Mouse (Mus musculus) liver, embryonic 13.5 days (tissue): ENCODE measurements around the gene Cep41. TPM values are rescaled to one million over a fixed set of nuclear protein-coding genes. Genes with fewer than 3 reads are reported as not detected.

Experiments
- ATAC-seq: fragments of 200-750 bp; cut with Nextera tagmentation; 2 replicates; pipeline ENCODE4 v1.8.0; 2017; ENCODE audit warnings: low read depth, mild to moderate bottlenecking, moderate number of reproducible peaks, moderate library complexity
- DNase-seq: peaks from one replicate; pipeline ENCODE4 v3.0.0; 2022
- H3K27ac ChIP-seq: fragments of 300-500 bp; sonication (generic); 2 replicates; pipeline ENCODE4 v1.5.1; 2015; ENCODE audit warnings: moderate library complexity, mild to moderate bottlenecking, inconsistent platforms
- H3K27me3 ChIP-seq: fragments of 300-500 bp; sonication (generic); 2 replicates; pipeline ENCODE4 v1.6.1; 2015; ENCODE audit warnings: mild to moderate bottlenecking, inconsistent platforms
- H3K36me3 ChIP-seq: fragments of 300-500 bp; sonication (generic); 2 replicates; pipeline ENCODE4 v1.6.1; 2015; ENCODE audit warnings: mild to moderate bottlenecking, inconsistent platforms
- H3K4me1 ChIP-seq: fragments of 300-500 bp; sonication (generic); replicated peaks from 2 replicates; pipeline ENCODE4 v1.6.1; 2015; ENCODE audit warnings: inconsistent platforms
- H3K4me2 ChIP-seq: fragments of 300-500 bp; sonication (generic); 2 replicates; pipeline ENCODE4 v1.6.1; 2015; ENCODE audit warnings: inconsistent platforms, mild to moderate bottlenecking, moderate library complexity
- H3K4me3 ChIP-seq: fragments of 300-500 bp; sonication (generic); replicated peaks from 2 replicates; pipeline ENCODE4 v1.5.1; 2015; ENCODE audit warnings: mild to moderate bottlenecking, inconsistent platforms
- H3K9ac ChIP-seq: fragments of 300-500 bp; sonication (generic); 2 replicates; pipeline ENCODE4 v1.6.1; 2015; ENCODE audit warnings: mild to moderate bottlenecking, inconsistent platforms
- H3K9me3 ChIP-seq: fragments of 300-500 bp; sonication (generic); replicated peaks from 2 replicates; pipeline ENCODE4 v1.6.1; 2016; ENCODE audit warnings: inconsistent platforms
- WGBS: fragments of 180-500 bp; shearing (Covaris S2); methylation state at CpG from one replicate; pipeline ENCODE4 v1.1.7; 2015; ENCODE audit not compliant: insufficient replicate concordance; 5-methylcytosine and 5-hydroxymethylcytosine counted together
- polyA plus RNA-seq: library from polyadenylated mRNA; unstranded; fragments of >200 nt; fragmentation: Nextera tagmentation; extraction: Ambion mirVana; gene quantifications from 2 replicates; pipeline ENCODE4 v1.2.1, GENCODE M21; 2015

Gene Cep41
- polyA plus RNA-seq, 1 experiment from 2014 or later: 5.2 TPM

GRCm38 (mm10) chr6:30671696-30672095 is 21.9 kb downstream of the Cep41 start:
- H3K9me3 ChIP-seq: no peaks in the 10 kb centered on the region
- H3K9ac ChIP-seq: no peak overlapping the region
- DNase-seq (no peak), ATAC-seq (no peak)
- WGBS: 56% methylated on average over 5 of the region's 5 CpGs
- H3K36me3 ChIP-seq: no peaks in the 10 kb centered on the region
- H3K27ac ChIP-seq: no peak overlapping the region
- peaks cover 33% of the 10 kb centered on the region for H3K4me1 ChIP-seq
- H3K27me3 ChIP-seq: no peaks in the 10 kb centered on the region
- H3K4me2 ChIP-seq: no peak overlapping the region
- no peak overlapping the region for H3K4me3 ChIP-seq

GRCm38 (mm10) chr6:30667585-30667984 is 26.0 kb downstream of the Cep41 start:
- Histone ChIP-seq H3K27me3 (no peaks in the 10 kb centered on the region), H3K36me3 (no peaks in the 10 kb centered on the region), H3K4me3 (no peak overlapping the region), H3K9ac (no peak overlapping the region), H3K9me3 (no peaks in the 10 kb centered on the region), H3K4me1 (peaks cover 3% of the 10 kb centered on the region; the same call in 1 of the 2 replicates), H3K27ac (no peak overlapping the region), H3K4me2 (no peak overlapping the region)
- no peak for DNase-seq
- no peak for ATAC-seq
- WGBS: 71% methylated on average over 5 of the region's 5 CpGs

- H3K4me3 ChIP-seq: no peak overlapping the region
- peaks cover 3% of the 10 kb centered on the region; the same call in 1 of the 2 replicates for H3K4me1 ChIP-seq
- no peak overlapping the region for H3K27ac ChIP-seq
- no peak overlapping the region for H3K9ac ChIP-seq
- DNase-seq: no peak
- H3K27me3 ChIP-seq: no peaks in the 10 kb centered on the region
- H3K9me3 ChIP-seq: no peaks in the 10 kb centered on the region
- no peak for ATAC-seq
- H3K36me3 ChIP-seq: no peaks in the 10 kb centered on the region
- no peak overlapping the region for H3K4me2 ChIP-seq
- 64% methylated on average over 6 of the region's 6 CpGs for WGBS
Measured at GRCm38 (mm10) chr6:30666043-30666442, 27.5 kb downstream of the Cep41 start.

GRCm38 (mm10) chr6:30665296-30665695 is 28.3 kb downstream of the Cep41 start:
- Histone ChIP-seq H3K4me1 (peaks cover 3% of the 10 kb centered on the region; the same call in 1 of the 2 replicates), H3K9me3 (no peaks in the 10 kb centered on the region), H3K36me3 (no peaks in the 10 kb centered on the region), H3K27me3 (no peaks in the 10 kb centered on the region), H3K4me3 (no peak overlapping the region), H3K27ac (no peak overlapping the region; the same call in 1 of the 2 replicates), H3K9ac (no peak overlapping the region), H3K4me2 (no peak overlapping the region)
- DNase-seq (no peak), ATAC-seq (no peak)
- WGBS: 51% methylated on average over 4 of the region's 4 CpGs

- Histone ChIP-seq H3K4me2 (no peak overlapping the region), H3K9ac (no peak overlapping the region), H3K27me3 (no peaks in the 10 kb centered on the region), H3K4me3 (no peak overlapping the region), H3K27ac (peak overlapping the region; percentile 29; the same call in 1 of the 2 replicates), H3K36me3 (no peaks in the 10 kb centered on the region), H3K4me1 (peaks cover 3% of the 10 kb centered on the region; the same call in 1 of the 2 replicates), H3K9me3 (no peaks in the 10 kb centered on the region)
- ATAC-seq (no peak), DNase-seq (no peak)
- 59% methylated on average over 6 of the region's 6 CpGs for WGBS
Measured at GRCm38 (mm10) chr6:30664776-30665175, 28.8 kb downstream of the Cep41 start.

- Histone ChIP-seq H3K9me3 (no peaks in the 10 kb centered on the region), H3K27ac (no peak overlapping the region), H3K36me3 (no peaks in the 10 kb centered on the region), H3K4me3 (no peak overlapping the region), H3K9ac (no peak overlapping the region), H3K4me1 (peaks cover 8% of the 10 kb centered on the region), H3K27me3 (no peaks in the 10 kb centered on the region), H3K4me2 (no peak overlapping the region)
- DNase-seq: no peak
- WGBS: 25% methylated on average over 9 of the region's 9 CpGs
- ATAC-seq: no peak
Measured at GRCm38 (mm10) chr6:30658619-30659018, 34.9 kb downstream of the Cep41 start.

- Histone ChIP-seq H3K9me3 (no peaks in the 10 kb centered on the region), H3K4me2 (no peak overlapping the region), H3K27me3 (no peaks in the 10 kb centered on the region), H3K36me3 (no peaks in the 10 kb centered on the region), H3K4me3 (no peak overlapping the region), H3K27ac (no peak overlapping the region), H3K9ac (no peak overlapping the region), H3K4me1 (peaks cover 8% of the 10 kb centered on the region)
- WGBS: 73% methylated on average over 12 of the region's 12 CpGs
- DNase-seq: no peak
- no peak for ATAC-seq
Measured at GRCm38 (mm10) chr6:30657279-30657678, 36.3 kb downstream of the Cep41 start.

- no peaks in the 10 kb centered on the region for H3K27me3 ChIP-seq
- 75% methylated on average over 3 of the region's 3 CpGs for WGBS
- ATAC-seq (no peak), DNase-seq (no peak)
- H3K4me1 ChIP-seq: peaks cover 8% of the 10 kb centered on the region
- no peak overlapping the region for H3K27ac ChIP-seq
- no peaks in the 10 kb centered on the region for H3K9me3 ChIP-seq
- H3K9ac ChIP-seq: no peak overlapping the region
- H3K36me3 ChIP-seq: no peaks in the 10 kb centered on the region
- no peak overlapping the region for H3K4me2 ChIP-seq
- H3K4me3 ChIP-seq: no peak overlapping the region
Measured at GRCm38 (mm10) chr6:30654932-30655331, 38.6 kb downstream of the Cep41 start.

GRCm38 (mm10) chr6:30654402-30654859 is 39.1 kb downstream of the Cep41 start:
- no peaks in the 10 kb centered on the region for H3K36me3 ChIP-seq
- no peak for ATAC-seq
- no peak overlapping the region for H3K27ac ChIP-seq
- peaks cover 8% of the 10 kb centered on the region for H3K4me1 ChIP-seq
- WGBS: 70% methylated on average over 6 of the region's 6 CpGs
- no peak for DNase-seq
- no peak overlapping the region for H3K4me2 ChIP-seq
- H3K9ac ChIP-seq: no peak overlapping the region
- no peaks in the 10 kb centered on the region for H3K27me3 ChIP-seq
- no peak overlapping the region for H3K4me3 ChIP-seq
- H3K9me3 ChIP-seq: no peaks in the 10 kb centered on the region

GRCm38 (mm10) chr6:30653518-30653917 is 40.0 kb downstream of the Cep41 start:
- ATAC-seq (no peak), DNase-seq (no peak)
- H3K9ac ChIP-seq: no peak overlapping the region
- no peak overlapping the region for H3K4me3 ChIP-seq
- 73% methylated on average over 6 of the region's 6 CpGs for WGBS
- H3K27me3 ChIP-seq: no peaks in the 10 kb centered on the region
- H3K36me3 ChIP-seq: no peaks in the 10 kb centered on the region
- peaks cover 2% of the 10 kb centered on the region for H3K4me1 ChIP-seq
- no peaks in the 10 kb centered on the region for H3K9me3 ChIP-seq
- H3K4me2 ChIP-seq: no peak overlapping the region
- H3K27ac ChIP-seq: no peak overlapping the region

- no peak overlapping the region for H3K4me3 ChIP-seq
- no peaks in the 10 kb centered on the region for H3K36me3 ChIP-seq
- no peaks in the 10 kb centered on the region for H3K4me1 ChIP-seq
- no peak overlapping the region for H3K9ac ChIP-seq
- H3K27me3 ChIP-seq: no peaks in the 10 kb centered on the region
- WGBS: 39% methylated on average over 9 of the region's 9 CpGs
- no peak overlapping the region for H3K4me2 ChIP-seq
- H3K27ac ChIP-seq: 0 out of 2 replicates have a peak overlapping the region, but pooled peaks have one; percentile 0
- H3K9me3 ChIP-seq: no peaks in the 10 kb centered on the region
- ATAC-seq (no peak), DNase-seq (no peak)
Measured at GRCm38 (mm10) chr6:30652425-30653188, 40.9 kb downstream of the Cep41 start.
